Mouse (Mus musculus): ENCODE measurements around the gene Cela1.

The Cela1 gene

DNA sequence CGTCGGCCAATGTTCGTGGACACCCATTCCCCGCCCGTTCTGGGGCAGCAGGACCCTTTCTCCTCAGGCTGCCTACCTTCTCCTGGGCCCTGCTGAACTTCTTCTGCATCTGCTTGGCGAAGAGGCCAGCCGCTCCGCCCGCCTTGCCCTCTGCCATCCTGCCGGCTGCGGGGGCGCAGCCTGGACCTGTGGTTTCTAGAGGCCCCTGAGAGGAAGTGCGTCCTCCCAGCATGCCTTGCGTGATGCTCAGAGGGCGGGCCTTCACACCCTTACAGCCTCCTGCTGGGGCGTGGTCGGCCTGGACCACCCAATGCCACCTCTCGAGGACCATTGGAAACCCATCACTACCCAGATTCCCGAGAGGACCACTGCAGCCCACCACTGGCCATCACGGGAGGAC lies 18.4 kb downstream of the Cela1 start, which contains the start of gene Bin2:
Gene Bin2, minus strand, starts transcription at position 217 of the 400 bp plus-strand sequence.
- no peak for DNase-seq

GRCm38 (mm10) chr15:100667871-100668545 lies 19.7 kb downstream of the Cela1 start:
- DNase-seq: no peak

DNA sequence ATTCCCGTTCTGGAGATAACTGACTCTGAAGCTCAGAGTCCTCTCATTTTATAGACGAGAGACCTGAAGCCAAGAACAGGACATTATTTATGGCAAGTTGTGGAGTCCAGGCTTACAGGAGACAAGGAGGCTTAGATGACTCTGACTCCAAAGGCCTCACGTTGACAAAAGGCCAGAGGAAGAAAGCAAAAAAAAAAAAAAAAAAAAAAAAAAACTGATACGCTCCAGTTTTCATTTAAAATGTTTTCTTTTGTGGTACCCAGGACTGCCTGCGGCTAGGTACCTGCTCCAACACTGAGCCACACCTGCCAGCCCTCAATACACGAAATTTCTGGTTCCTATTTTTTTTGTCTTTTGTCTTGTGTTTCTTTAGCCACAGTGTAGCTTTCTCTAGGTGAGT lies 20.3 kb downstream of the Cela1 start:
- no peak for DNase-seq

- DNase-seq: no peak
Observed at GRCm38 (mm10) chr15:100666851-100667250, 20.9 kb downstream of the Cela1 start.

GRCm38 (mm10) chr15:100666219-100666696 lies 21.5 kb downstream of the Cela1 start:
- DNase-seq: no peak

GRCm38 (mm10) chr15:100665411-100666218 lies 22.1 kb downstream of the Cela1 start:
- no peak for DNase-seq

GRCm38 (mm10) chr15:100664813-100665274 lies 22.9 kb downstream of the Cela1 start:
- DNase-seq: no peak

GRCm38 (mm10) chr15:100660805-100661204 lies 26.9 kb downstream of the Cela1 start:
- no peak for DNase-seq

DNA sequence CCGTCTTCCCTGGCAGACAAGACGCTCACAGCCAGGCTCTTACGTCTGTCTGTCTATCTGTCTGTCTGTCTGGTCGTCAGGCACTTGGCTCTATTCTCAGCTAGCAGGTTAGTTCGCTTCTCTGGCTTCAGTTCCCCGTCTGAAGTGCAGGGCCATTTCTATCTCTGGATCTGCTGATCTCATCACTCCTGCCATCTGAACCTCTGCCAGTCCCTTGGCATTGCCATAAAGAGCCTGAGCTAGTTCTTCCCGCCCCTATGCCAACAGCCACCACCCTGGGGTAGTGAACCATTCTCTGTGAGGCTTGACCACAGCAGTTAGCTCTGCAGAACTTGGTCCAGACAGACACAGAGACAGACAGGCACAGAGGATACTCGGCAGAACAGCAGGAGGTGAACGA lies 27.4 kb downstream of the Cela1 start:
- peak; percentile 23 for DNase-seq

DNA sequence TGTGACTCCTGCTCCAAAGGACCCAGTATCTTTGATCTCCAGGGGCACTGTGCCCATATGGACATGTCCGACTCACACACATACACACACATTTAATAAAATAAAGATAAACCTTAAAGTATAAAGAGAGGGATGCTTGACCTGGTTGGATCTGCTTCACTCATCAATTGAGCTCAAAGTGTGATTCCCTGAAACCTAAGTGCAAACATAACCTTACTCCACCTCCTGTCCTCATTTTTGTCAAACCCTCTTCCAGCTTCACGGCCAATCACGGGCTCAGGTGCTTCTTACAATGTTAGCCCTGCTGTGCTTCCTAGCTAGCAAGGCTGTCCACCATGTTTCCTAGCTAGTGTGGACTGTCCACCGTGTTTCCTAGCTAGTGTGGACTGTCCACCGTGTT lies 32.5 kb downstream of the Cela1 start:
- DNase-seq: no peak

- no peak for DNase-seq
Observed at GRCm38 (mm10) chr15:100654271-100654670, 33.5 kb downstream of the Cela1 start.

DNA sequence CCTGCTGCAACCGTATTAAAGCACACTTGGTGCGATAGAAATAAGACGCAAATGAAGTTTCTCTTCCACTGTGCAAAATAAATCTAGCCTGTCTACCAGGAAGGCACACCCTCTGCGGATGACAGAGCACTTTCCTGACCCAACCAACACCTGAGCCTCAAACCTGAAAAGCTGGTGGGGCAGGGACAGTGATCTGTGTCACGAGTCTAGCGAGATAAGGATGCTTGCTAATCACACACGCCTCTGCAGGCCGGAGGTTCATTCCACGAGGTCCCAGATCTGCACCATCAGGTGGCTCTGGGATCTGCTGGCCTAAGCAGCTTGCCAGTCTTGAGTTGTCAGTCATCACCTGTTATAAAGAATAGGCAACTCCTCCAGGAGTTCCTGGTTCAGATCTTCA lies 36.1 kb downstream of the Cela1 start:
- no peak for DNase-seq

- peak; percentile 25 for DNase-seq
Observed at GRCm38 (mm10) chr15:100650111-100650510, 37.6 kb downstream of the Cela1 start.

DNA sequence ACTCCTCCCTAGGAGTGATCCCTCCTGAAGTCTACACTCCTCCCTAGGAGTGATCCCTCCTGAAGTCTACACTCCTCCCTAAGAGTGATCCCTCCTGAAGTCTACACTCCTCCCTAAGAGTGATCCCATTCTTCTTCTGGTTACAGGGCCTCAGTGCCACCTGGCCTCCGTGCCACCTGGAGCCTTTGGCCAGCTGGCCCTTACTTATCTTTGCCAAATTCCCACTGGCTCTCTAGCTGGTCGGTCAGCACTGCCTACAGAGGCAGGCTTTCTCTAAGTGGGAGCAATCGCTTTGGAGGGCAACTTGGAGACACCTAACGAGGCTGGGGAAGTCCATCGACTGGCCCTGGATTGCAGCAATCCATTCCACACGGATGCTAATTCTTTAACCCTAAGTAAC lies 41.6 kb downstream of the Cela1 start:
- peak; percentile 54 for DNase-seq

GRCm38 (mm10) chr15:100642451-100642850 lies 45.3 kb downstream of the Cela1 start:
- DNase-seq: no peak

- DNase-seq: no peak
Observed at GRCm38 (mm10) chr15:100641226-100641810, 46.4 kb downstream of the Cela1 start.

GRCm38 (mm10) chr15:100639972-100640750 lies 47.6 kb downstream of the Cela1 start:
- DNase-seq: no peak

DNA sequence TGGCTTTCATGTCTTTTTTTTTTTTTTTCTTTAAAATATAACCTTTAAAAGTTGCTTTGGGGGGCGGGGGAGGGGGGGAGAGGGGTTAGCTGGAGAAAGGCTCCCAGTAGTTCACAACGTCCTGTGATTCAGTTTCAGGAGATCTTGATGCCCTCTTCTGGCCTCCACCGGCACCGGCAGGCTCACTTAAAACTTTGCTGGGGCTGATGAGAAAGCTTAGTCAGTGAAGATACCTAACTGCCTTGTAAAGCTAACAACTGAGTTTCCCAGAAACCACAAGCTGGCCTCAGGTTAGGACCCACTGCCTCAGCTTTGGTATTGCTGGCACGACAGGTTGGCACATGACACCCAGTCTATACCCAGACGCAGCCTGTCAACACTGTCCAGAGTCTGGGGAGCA lies 50.1 kb downstream of the Cela1 start:
- DNase-seq: no peak

- DNase-seq: no peak
Observed at GRCm38 (mm10) chr15:100636700-100637501, 50.8 kb downstream of the Cela1 start, which contains the start of gene Smagp. Gene Smagp, minus strand, starts transcription at chr15:100636940.

GRCm38 (mm10) chr15:100635851-100636645 lies 51.7 kb downstream of the Cela1 start:
- no peak for DNase-seq

GRCm38 (mm10) chr15:100635239-100635638 lies 52.5 kb downstream of the Cela1 start:
- DNase-seq: no peak

All from cerebellum, adult 8-10 months (tissue).